Mouse (Mus musculus) lung, postnatal 10 days (tissue): ENCODE data around the gene Olfr847.

Source experiments
- DNase-seq: peaks from one replicate; pipeline ENCODE4 v3.0.0; 2021

The Olfr847 gene

DNA sequence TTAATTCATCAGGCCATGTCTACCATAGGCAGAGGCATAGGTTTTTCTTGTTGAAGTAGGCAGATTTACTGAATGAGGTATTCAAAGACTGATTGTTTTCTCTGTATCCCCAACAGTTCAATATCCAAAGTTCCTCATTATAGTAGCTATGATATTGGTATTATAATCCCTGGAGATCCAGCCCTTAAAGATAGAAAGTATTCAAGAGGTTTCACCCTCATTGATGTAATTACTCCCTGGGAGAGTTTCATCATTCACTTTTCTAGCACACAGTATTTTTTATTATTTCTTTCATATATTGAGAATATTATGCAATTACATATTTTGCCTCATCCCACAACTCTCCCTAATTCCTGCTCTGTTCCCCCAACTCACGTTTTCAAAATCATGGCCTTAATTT, at the start of gene Olfr847:
Gene Olfr847 (minus strand): TSS at position 101 of the 400 bp plus-strand sequence.
- DNase-seq = no peak

- DNase-seq = no peak
These were observed 14.6 kb downstream of the Olfr847 start, which contains the start of gene Olfr846 for GRCm38 (mm10) chr9:19363905-19364304. Gene Olfr846, minus strand, starts transcription at chr9:19364005.

DNA sequence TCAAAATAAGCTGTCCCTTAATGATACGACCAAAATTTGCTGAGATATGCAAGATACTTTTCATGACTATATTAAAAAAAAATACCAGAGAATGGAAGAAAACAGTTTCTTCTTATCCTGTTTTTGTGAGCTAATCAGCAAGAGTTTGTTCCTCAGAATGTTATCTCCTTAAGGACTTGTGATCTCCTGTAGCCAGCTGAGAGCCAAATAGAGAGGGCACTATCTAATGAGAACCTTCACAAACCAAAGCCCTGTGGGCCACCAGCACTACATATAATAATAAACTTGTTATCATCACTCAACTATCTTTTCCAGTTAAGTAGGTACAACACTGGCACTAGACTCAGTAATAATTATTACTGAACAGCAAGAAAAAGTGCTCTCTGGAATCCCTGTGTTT, 42.3 kb downstream of the Olfr847 start, which contains the start of gene Olfr845:
Gene Olfr845 (plus strand): TSS at position 301 of the 400 bp plus-strand sequence.
- DNase-seq = no peak
